Mouse (Mus musculus) frontal cortex, postnatal 10 days (tissue): Measurements from ENCODE around the gene Gnai1.
A peak's percentile ranks its signal among the peaks of the same experiment; 100 is the strongest.

Source experiments
- DNase-seq, 2 experiments: peaks; one replicate each; pipeline ENCODE4 v3.0.0; 2022; ENCODE audit warnings: low spot score in 2 of 2, mixed read lengths in 1 of 2

Gnai1 gene

GRCm38 (mm10) chr5:18288079-18288478 is 72.1 kb downstream of the Gnai1 start:
- no peak for DNase-seq

GRCm38 (mm10) chr5:18282095-18282494 is 78.1 kb downstream of the Gnai1 start:
- no peak for DNase-seq

- DNase-seq = no peak
Measured at GRCm38 (mm10) chr5:18274352-18274940, 85.7 kb downstream of the Gnai1 start.

- DNase-seq = no peak
Measured at GRCm38 (mm10) chr5:18273291-18274284, 86.6 kb downstream of the Gnai1 start.

GRCm38 (mm10) chr5:18250379-18251017 is 109.7 kb downstream of the Gnai1 start:
- no peak for DNase-seq

GRCm38 (mm10) chr5:18249132-18249531 is 111.0 kb downstream of the Gnai1 start:
- no peak for DNase-seq

- no peak for DNase-seq
Measured at GRCm38 (mm10) chr5:18229396-18229795, 130.8 kb downstream of the Gnai1 start.

GRCm38 (mm10) chr5:18228866-18229265 is 131.3 kb downstream of the Gnai1 start:
- peak; percentile 8 to 29 for DNase-seq

- no peak for DNase-seq
Measured at GRCm38 (mm10) chr5:18220873-18221272, 139.3 kb downstream of the Gnai1 start.

- no peak for DNase-seq
Measured at GRCm38 (mm10) chr5:18218292-18218691, 141.9 kb downstream of the Gnai1 start.

GRCm38 (mm10) chr5:18217856-18218255 is 142.3 kb downstream of the Gnai1 start:
- DNase-seq = no peak
